ENCODE assay signal across 8 mouse cellular contexts in genomic region chr16:90810716-90811256, GRCm38 (mm10). TPM values are rescaled to one million over a fixed set of nuclear protein-coding genes. Genes with fewer than 3 reads are reported as not detected.
A peak's percentile ranks its signal among the peaks of the same experiment; 100 is the strongest.
DNase-seq lines count a peak whose midpoint lies in the region; ATAC-seq and TF ChIP-seq lines count a peak whose summit lies in the region.

No protein-coding gene starts in this region.

- peak overlapping the region; percentile 84 for H3K27ac ChIP-seq in left cerebral cortex, adult 2 months
- H3K27ac ChIP-seq in embryonic facial prominence, embryonic 12.5 days: 0 out of 2 replicates have a peak overlapping the region, but pooled peaks have one; percentile 60
- peak overlapping the region; percentile 77 for H3K27ac ChIP-seq in hindbrain, embryonic 16.5 days (ENCODE audit: low read depth, low read length)
- peak overlapping the region; percentile 62 for H3K27ac ChIP-seq in midbrain, embryonic 16.5 days (ENCODE audit: low read length)

- H3K4me2 ChIP-seq in embryonic facial prominence, embryonic 12.5 days (replicated peaks): peak overlapping the region; percentile 61
- H3K4me2 ChIP-seq in hindbrain, embryonic 16.5 days (ENCODE audit: low read length): peak overlapping the region; percentile 61
- peak overlapping the region; percentile 70 for H3K4me2 ChIP-seq in midbrain, embryonic 16.5 days (ENCODE audit: low read length)

- H3K36me3 ChIP-seq in embryonic facial prominence, embryonic 12.5 days: no peaks in the 10 kb centered on the region
- H3K36me3 ChIP-seq in hindbrain, embryonic 16.5 days (ENCODE audit: control insufficient read depth, insufficient read depth, low read length): no peaks in the 10 kb centered on the region
- no peaks in the 10 kb centered on the region for H3K36me3 ChIP-seq in midbrain, embryonic 16.5 days (ENCODE audit: control insufficient read depth, insufficient read depth, low read length)

- intact Hi-C loops in left cerebral cortex, adult 2 months (cut with DNase I): no loop called here
- intact Hi-C loops in left cerebral cortex, postnatal 4 days (cut with DNase I): no loop called here

- DNase-seq in left cerebral cortex, adult 2 months (ENCODE audit: extremely low spot score in 1 of 2, low spot score in 2 of 2): no peak
- DNase-seq in left cerebral cortex, postnatal 4 days: no peak
- DNase-seq in adrenal gland, adult 2 months: no peak
- DNase-seq in adipocyte (ENCODE audit: low spot score): no peak
- no peak for DNase-seq in urinary bladder, postnatal 25 days (ENCODE audit: low spot score)

- no peaks in the 10 kb centered on the region for H3K9me3 ChIP-seq in embryonic facial prominence, embryonic 12.5 days
- H3K9me3 ChIP-seq in hindbrain, embryonic 16.5 days (ENCODE audit: control insufficient read depth, low read length): no peaks in the 10 kb centered on the region
- H3K9me3 ChIP-seq in midbrain, embryonic 16.5 days (replicated peaks; ENCODE audit: control insufficient read depth, low read length, poor library complexity, severe bottlenecking): no peaks in the 10 kb centered on the region

- peak overlapping the region; percentile 90 for H3K4me3 ChIP-seq in left cerebral cortex, adult 2 months
- H3K4me3 ChIP-seq in embryonic facial prominence, embryonic 12.5 days: peak overlapping the region; percentile 68
- H3K4me3 ChIP-seq in hindbrain, embryonic 16.5 days (ENCODE audit: low read length): peak overlapping the region; percentile 86
- H3K4me3 ChIP-seq in midbrain, embryonic 16.5 days (ENCODE audit: low read depth, low read length): peak overlapping the region; percentile 58

- peaks cover 14% of the 10 kb centered on the region; the same call in 1 of the 2 replicates for H3K4me1 ChIP-seq in embryonic facial prominence, embryonic 12.5 days
- peaks cover 12% of the 10 kb centered on the region for H3K4me1 ChIP-seq in hindbrain, embryonic 16.5 days (ENCODE audit: control insufficient read depth, insufficient read depth, low read depth, low read length)
- peaks cover 18% of the 10 kb centered on the region for H3K4me1 ChIP-seq in midbrain, embryonic 16.5 days (ENCODE audit: control insufficient read depth, insufficient read depth, low read length)

- H3K9ac ChIP-seq in embryonic facial prominence, embryonic 12.5 days: 0 out of 2 replicates have a peak overlapping the region, but pooled peaks have one; percentile 15
- peak overlapping the region; percentile 63 for H3K9ac ChIP-seq in hindbrain, embryonic 16.5 days (ENCODE audit: low read depth, low read length)
- H3K9ac ChIP-seq in midbrain, embryonic 16.5 days (ENCODE audit: low read depth, low read length): peak overlapping the region; percentile 63

- ATAC-seq in embryonic facial prominence, embryonic 12.5 days (ENCODE audit: insufficient number of reproducible peaks, insufficient read depth, low FRiP score, low TSS enrichment): peak; percentile 11; the same call in 1 of the 2 replicates
- ATAC-seq in hindbrain, embryonic 16.5 days: no peak; the same call in 1 of the 2 replicates
- ATAC-seq in midbrain, embryonic 16.5 days: peak; percentile 49

- no peaks in the 10 kb centered on the region for H3K27me3 ChIP-seq in embryonic facial prominence, embryonic 12.5 days
- H3K27me3 ChIP-seq in hindbrain, embryonic 16.5 days (replicated peaks; ENCODE audit: control insufficient read depth, insufficient read depth, low read length): no peaks in the 10 kb centered on the region
- no peaks in the 10 kb centered on the region for H3K27me3 ChIP-seq in midbrain, embryonic 16.5 days (ENCODE audit: control insufficient read depth, insufficient read depth, low read depth, low read length)

- 45% methylated on average over 11 of the region's 11 CpGs for WGBS in embryonic facial prominence, embryonic 12.5 days
- WGBS in hindbrain, embryonic 16.5 days: 43% methylated on average over 11 of the region's 11 CpGs
- 45% methylated on average over 11 of the region's 11 CpGs for WGBS in midbrain, embryonic 16.5 days

- TF ChIP-seq CTCF in left cerebral cortex, adult 2 months (IDR thresholded peaks at IDR 0.05): no peak

RNA-seq across cellular contexts. Expression of gene Urb1, which starts 0.6 kb away (rescaled TPM):
- total RNA-seq in left cerebral cortex, adult 2 months (2021): 10 to 100 TPM; 15.8 to 21.3 TPM
- 10 to 100 TPM; 15.9 to 18.5 TPM for total RNA-seq in left cerebral cortex, postnatal 4 days (2021)
- 12.6 and 13.6 TPM in 2 replicates for polyA plus RNA-seq in embryonic facial prominence, embryonic 12.5 days (2016; fragmentation: Nextera tagmentation; extraction: Ambion mirVana)
- 8.2 and 9.2 TPM in 2 replicates for polyA plus RNA-seq in hindbrain, embryonic 16.5 days (2015; fragmentation: Nextera tagmentation; extraction: Ambion mirVana)
- 7.2 and 7.5 TPM in 2 replicates for polyA plus RNA-seq in midbrain, embryonic 16.5 days (2015; fragmentation: Nextera tagmentation; extraction: Ambion mirVana)
- 10 to 100 TPM; 10.3 to 17.3 TPM for total RNA-seq in adrenal gland, adult 2 months (2021)
- polyA plus RNA-seq in adrenal gland, adult 2 months (2012; rRNA removed): 4.5 and 4.6 TPM in 2 replicates

RNA-seq across cellular contexts. Expression of gene Eva1c, which starts 15.7 kb away (rescaled TPM):
- 1 to 10 TPM; 1.7 to 2.7 TPM for total RNA-seq in left cerebral cortex, adult 2 months (2021)
- total RNA-seq in left cerebral cortex, postnatal 4 days (2021): 1 to 10 TPM in 1 of 2 experiments, under 1 TPM in 1; 0.96 to 1.4 TPM
- polyA plus RNA-seq in embryonic facial prominence, embryonic 12.5 days (2016; fragmentation: Nextera tagmentation; extraction: Ambion mirVana): 1.7 and 2.1 TPM in 2 replicates
- 4.4 and 4.8 TPM in 2 replicates for polyA plus RNA-seq in hindbrain, embryonic 16.5 days (2015; fragmentation: Nextera tagmentation; extraction: Ambion mirVana)
- polyA plus RNA-seq in midbrain, embryonic 16.5 days (2015; fragmentation: Nextera tagmentation; extraction: Ambion mirVana): 1.8 and 2.8 TPM in 2 replicates
- 1 to 10 TPM; 4.4 to 4.8 TPM for total RNA-seq in adrenal gland, adult 2 months (2021)
- 7.6 and 8.9 TPM in 2 replicates for polyA plus RNA-seq in adrenal gland, adult 2 months (2012; rRNA removed)
